Mouse (Mus musculus) common myeloid progenitor, adult 5-6 weeks (primary cell): ENCODE results near the gene Hoxd13. TPM values are rescaled to one million over a fixed set of nuclear protein-coding genes. Genes with fewer than 3 reads are reported as not detected.

ENCODE experiments used
- ATAC-seq: replicated peaks from 2 replicates; pipeline ENCODE4 v1.8.0; 2016; ENCODE audit warnings: low read depth, mild to moderate bottlenecking, moderate TSS enrichment, inconsistent platforms; ENCODE audit not compliant: poor library complexity, severe bottlenecking
- total RNA-seq: library from RNA; stranded (forward); fragments of 200-1000, 187-1606 nt; gene quantifications from 2 replicates; pipeline ENCODE4 v1.2.3, GENCODE M21; 2017

The Hoxd13 gene
- total RNA-seq, 1 experiment from 2014 or later: not detected

GRCm38 (mm10) chr2:74691022-74691951 lies 23.2 kb downstream of the Hoxd13 start, which contains the start of gene Hoxd10:
TSS of gene Hoxd10 (plus strand) at chr2:74691924.
- ATAC-seq: no peak

GRCm38 (mm10) chr2:74691995-74692807 lies 24.1 kb downstream of the Hoxd13 start:
- ATAC-seq: no peak

GRCm38 (mm10) chr2:74692808-74693431 lies 24.8 kb downstream of the Hoxd13 start:
- ATAC-seq: no peak

- ATAC-seq: no peak
Measured at GRCm38 (mm10) chr2:74693432-74693827, 25.3 kb downstream of the Hoxd13 start.

GRCm38 (mm10) chr2:74694066-74694465 lies 26.0 kb downstream of the Hoxd13 start:
- ATAC-seq: no peak

- ATAC-seq: no peak
Measured at GRCm38 (mm10) chr2:74695383-74695782, 27.3 kb downstream of the Hoxd13 start.

- ATAC-seq: no peak
Measured at GRCm38 (mm10) chr2:74695813-74696430, 27.8 kb downstream of the Hoxd13 start.

GRCm38 (mm10) chr2:74696442-74697335 lies 28.6 kb downstream of the Hoxd13 start:
- ATAC-seq: no peak

- ATAC-seq: 0 out of 2 replicates have a peak, but pooled peaks have one; percentile 33
Measured at GRCm38 (mm10) chr2:74697567-74698121, 29.5 kb downstream of the Hoxd13 start, which contains the start of gene Hoxd9. TSS of gene Hoxd9 (plus strand) at chr2:74697727.

GRCm38 (mm10) chr2:74698201-74699052 lies 30.3 kb downstream of the Hoxd13 start:
- ATAC-seq: no peak

GRCm38 (mm10) chr2:74699053-74699430 lies 30.9 kb downstream of the Hoxd13 start:
- ATAC-seq: no peak

GRCm38 (mm10) chr2:74699664-74700545 lies 31.8 kb downstream of the Hoxd13 start:
- ATAC-seq: no peak

GRCm38 (mm10) chr2:74700546-74701112 lies 32.5 kb downstream of the Hoxd13 start:
- no peak for ATAC-seq

- peak; percentile 31; the same call in 1 of the 2 replicates for ATAC-seq
Measured at GRCm38 (mm10) chr2:74701949-74702819, 34.1 kb downstream of the Hoxd13 start.

GRCm38 (mm10) chr2:74702820-74703219 lies 34.7 kb downstream of the Hoxd13 start:
- no peak for ATAC-seq
